Mouse (Mus musculus): ENCODE data around the gene Cfap61. TPM values are rescaled to one million over a fixed set of nuclear protein-coding genes. Genes with fewer than 3 reads are reported as not detected.

Cfap61 gene
- polyA plus RNA-seq, 1 experiment from 2014 or later: 0.24 TPM

DNA sequence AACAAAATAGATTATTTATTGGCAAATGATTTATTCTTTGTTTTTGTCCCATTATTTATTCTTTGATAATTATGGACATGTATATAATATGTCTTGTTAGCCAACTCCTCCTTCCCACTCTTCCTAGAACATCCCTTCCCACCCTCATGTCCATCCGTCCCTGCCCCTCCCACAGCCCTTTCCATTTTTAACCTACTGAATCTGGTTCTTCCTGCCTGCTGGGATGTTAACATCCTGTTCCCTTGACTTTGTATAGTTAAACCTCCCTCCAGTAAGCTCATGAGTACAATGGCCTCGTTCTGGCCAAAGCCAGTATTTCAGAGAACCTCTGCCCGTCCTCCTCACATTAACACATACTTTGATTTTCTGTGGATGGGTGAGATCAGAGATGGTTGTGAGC, 6.8 kb downstream of the Cfap61 start:
- H3K4me3 ChIP-seq (ENCODE audit: low read depth, low read length): no peak overlapping the region
- WGBS: 69% methylated on average over 3 of the region's 3 CpGs
- H3K9me3 ChIP-seq (ENCODE audit: control insufficient read depth, low read length): no peaks in the 10 kb centered on the region
- H3K27ac ChIP-seq (ENCODE audit: low read depth): no peak overlapping the region
- H3K4me2 ChIP-seq (ENCODE audit: low read length): no peak overlapping the region
- DNase-seq (ENCODE audit: low spot score): no peak
- no peaks in the 10 kb centered on the region for H3K36me3 ChIP-seq (ENCODE audit: control insufficient read depth, insufficient read depth, low read length)
- H3K9ac ChIP-seq (ENCODE audit: low read length): no peak overlapping the region
- no peak for ATAC-seq (replicated peaks; ENCODE audit: low FRiP score, low TSS enrichment, low read depth)
- no peaks in the 10 kb centered on the region for H3K27me3 ChIP-seq (replicated peaks; ENCODE audit: control insufficient read depth, insufficient read depth, low read length)
- H3K4me1 ChIP-seq (replicated peaks; ENCODE audit: control insufficient read depth, insufficient read depth, low read length): no peaks in the 10 kb centered on the region

DNA sequence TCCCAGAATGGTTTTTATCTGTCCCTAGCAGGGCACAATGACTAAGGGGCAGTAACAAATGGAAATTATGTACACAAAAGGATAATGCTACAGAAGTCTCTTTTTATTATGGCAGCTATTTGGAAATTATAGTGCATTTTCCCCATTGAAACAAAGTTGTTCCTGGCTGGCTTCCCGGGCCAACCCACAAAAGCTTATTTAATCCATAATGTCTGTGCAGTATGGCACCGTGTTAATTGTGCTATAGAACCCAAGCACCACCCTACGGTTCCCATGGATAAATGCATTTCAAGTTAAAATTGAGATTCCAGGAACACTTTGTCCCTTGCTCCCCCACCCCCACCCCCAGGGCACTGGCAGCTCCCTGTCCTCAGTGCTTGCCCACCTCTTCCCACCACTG, 9.7 kb downstream of the Cfap61 start:
- DNase-seq (ENCODE audit: low spot score): no peak
- Histone ChIP-seq H3K27ac (ENCODE audit: low read depth) (no peak overlapping the region), H3K4me1 (replicated peaks; ENCODE audit: control insufficient read depth, insufficient read depth, low read length) (no peaks in the 10 kb centered on the region), H3K27me3 (replicated peaks; ENCODE audit: control insufficient read depth, insufficient read depth, low read length) (no peaks in the 10 kb centered on the region), H3K36me3 (ENCODE audit: control insufficient read depth, insufficient read depth, low read length) (no peaks in the 10 kb centered on the region), H3K4me2 (ENCODE audit: low read length) (no peak overlapping the region), H3K9ac (ENCODE audit: low read length) (no peak overlapping the region), H3K4me3 (ENCODE audit: low read depth, low read length) (no peak overlapping the region), H3K9me3 (ENCODE audit: control insufficient read depth, low read length) (no peaks in the 10 kb centered on the region)
- WGBS: 91% methylated on average over 3 of the region's 3 CpGs
- no peak for ATAC-seq (replicated peaks; ENCODE audit: low FRiP score, low TSS enrichment, low read depth)

GRCm38 (mm10) chr2:145948402-145948954, 13.9 kb downstream of the Cfap61 start:
- Histone ChIP-seq H3K4me1 (replicated peaks; ENCODE audit: control insufficient read depth, insufficient read depth, low read length) (no peaks in the 10 kb centered on the region), H3K27ac (ENCODE audit: low read depth) (no peak overlapping the region), H3K9ac (ENCODE audit: low read length) (no peak overlapping the region), H3K4me3 (ENCODE audit: low read depth, low read length) (no peak overlapping the region), H3K9me3 (ENCODE audit: control insufficient read depth, low read length) (no peaks in the 10 kb centered on the region), H3K27me3 (replicated peaks; ENCODE audit: control insufficient read depth, insufficient read depth, low read length) (no peaks in the 10 kb centered on the region), H3K36me3 (ENCODE audit: control insufficient read depth, insufficient read depth, low read length) (no peaks in the 10 kb centered on the region), H3K4me2 (ENCODE audit: low read length) (no peak overlapping the region)
- no peak for DNase-seq (ENCODE audit: low spot score)
- ATAC-seq (replicated peaks; ENCODE audit: low FRiP score, low TSS enrichment, low read depth): no peak
- WGBS: 61% methylated on average over 7 of the region's 7 CpGs

GRCm38 (mm10) chr2:145949475-145950068, 15.0 kb downstream of the Cfap61 start:
- ATAC-seq (replicated peaks; ENCODE audit: low FRiP score, low TSS enrichment, low read depth) (no peak), DNase-seq (ENCODE audit: low spot score) (no peak)
- Histone ChIP-seq H3K36me3 (ENCODE audit: control insufficient read depth, insufficient read depth, low read length) (no peaks in the 10 kb centered on the region), H3K4me2 (ENCODE audit: low read length) (no peak overlapping the region), H3K4me3 (ENCODE audit: low read depth, low read length) (no peak overlapping the region), H3K27ac (ENCODE audit: low read depth) (no peak overlapping the region), H3K9ac (ENCODE audit: low read length) (no peak overlapping the region), H3K9me3 (ENCODE audit: control insufficient read depth, low read length) (no peaks in the 10 kb centered on the region), H3K4me1 (replicated peaks; ENCODE audit: control insufficient read depth, insufficient read depth, low read length) (no peaks in the 10 kb centered on the region), H3K27me3 (replicated peaks; ENCODE audit: control insufficient read depth, insufficient read depth, low read length) (no peaks in the 10 kb centered on the region)
- WGBS: 32% methylated on average over 11 of the region's 11 CpGs

- Histone ChIP-seq H3K4me3 (ENCODE audit: low read depth, low read length) (no peak overlapping the region), H3K9me3 (ENCODE audit: control insufficient read depth, low read length) (no peaks in the 10 kb centered on the region), H3K27me3 (replicated peaks; ENCODE audit: control insufficient read depth, insufficient read depth, low read length) (no peaks in the 10 kb centered on the region), H3K4me1 (replicated peaks; ENCODE audit: control insufficient read depth, insufficient read depth, low read length) (no peaks in the 10 kb centered on the region), H3K9ac (ENCODE audit: low read length) (no peak overlapping the region), H3K4me2 (ENCODE audit: low read length) (no peak overlapping the region), H3K27ac (ENCODE audit: low read depth) (no peak overlapping the region), H3K36me3 (ENCODE audit: control insufficient read depth, insufficient read depth, low read length) (no peaks in the 10 kb centered on the region)
- ATAC-seq (replicated peaks; ENCODE audit: low FRiP score, low TSS enrichment, low read depth): no peak
- no peak for DNase-seq (ENCODE audit: low spot score)
- 25% methylated on average over 10 of the region's 10 CpGs for WGBS
These were observed 15.7 kb downstream of the Cfap61 start for GRCm38 (mm10) chr2:145950239-145950638.

- Histone ChIP-seq H3K4me3 (ENCODE audit: low read depth, low read length) (no peak overlapping the region), H3K9me3 (ENCODE audit: control insufficient read depth, low read length) (no peaks in the 10 kb centered on the region), H3K9ac (ENCODE audit: low read length) (no peak overlapping the region), H3K4me1 (replicated peaks; ENCODE audit: control insufficient read depth, insufficient read depth, low read length) (no peaks in the 10 kb centered on the region), H3K27me3 (replicated peaks; ENCODE audit: control insufficient read depth, insufficient read depth, low read length) (no peaks in the 10 kb centered on the region), H3K27ac (ENCODE audit: low read depth) (no peak overlapping the region), H3K36me3 (ENCODE audit: control insufficient read depth, insufficient read depth, low read length) (no peaks in the 10 kb centered on the region), H3K4me2 (ENCODE audit: low read length) (no peak overlapping the region)
- DNase-seq (ENCODE audit: low spot score) (no peak), ATAC-seq (replicated peaks; ENCODE audit: low FRiP score, low TSS enrichment, low read depth) (no peak)
- WGBS: 51% methylated on average over 5 of the region's 5 CpGs
These were observed 18.1 kb downstream of the Cfap61 start for GRCm38 (mm10) chr2:145952726-145953125.

- Histone ChIP-seq H3K27ac (ENCODE audit: low read depth) (no peak overlapping the region), H3K4me2 (ENCODE audit: low read length) (no peak overlapping the region), H3K9me3 (ENCODE audit: control insufficient read depth, low read length) (no peaks in the 10 kb centered on the region), H3K4me1 (replicated peaks; ENCODE audit: control insufficient read depth, insufficient read depth, low read length) (no peaks in the 10 kb centered on the region), H3K4me3 (ENCODE audit: low read depth, low read length) (no peak overlapping the region), H3K9ac (ENCODE audit: low read length) (no peak overlapping the region), H3K27me3 (replicated peaks; ENCODE audit: control insufficient read depth, insufficient read depth, low read length) (no peaks in the 10 kb centered on the region), H3K36me3 (ENCODE audit: control insufficient read depth, insufficient read depth, low read length) (no peaks in the 10 kb centered on the region)
- ATAC-seq (replicated peaks; ENCODE audit: low FRiP score, low TSS enrichment, low read depth) (no peak), DNase-seq (ENCODE audit: low spot score) (no peak)
- WGBS: 81% methylated on average over 10 of the region's 10 CpGs
These were observed 21.3 kb downstream of the Cfap61 start for GRCm38 (mm10) chr2:145955844-145956243.

DNA sequence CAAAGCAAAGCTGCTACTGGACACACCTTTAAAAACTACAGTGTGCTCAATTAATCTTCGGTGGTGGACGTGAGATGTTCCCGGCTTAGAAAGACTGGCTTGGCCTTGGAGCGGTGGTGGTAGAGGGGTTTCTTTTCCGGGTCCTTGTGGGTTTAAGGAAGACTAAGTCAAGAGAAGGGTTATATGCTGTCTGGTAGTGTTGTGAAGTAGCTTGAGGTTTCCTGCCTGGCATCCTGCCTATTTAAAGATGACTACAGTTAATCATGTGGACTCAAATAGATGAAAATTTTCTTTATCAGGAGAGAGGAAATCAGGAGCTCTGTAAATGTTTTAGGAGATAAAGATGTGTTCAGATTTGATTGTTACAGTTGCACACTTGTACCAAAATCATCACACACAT, 21.7 kb downstream of the Cfap61 start:
- DNase-seq (ENCODE audit: low spot score): no peak
- Histone ChIP-seq H3K9me3 (ENCODE audit: control insufficient read depth, low read length) (no peaks in the 10 kb centered on the region), H3K27me3 (replicated peaks; ENCODE audit: control insufficient read depth, insufficient read depth, low read length) (no peaks in the 10 kb centered on the region), H3K9ac (ENCODE audit: low read length) (no peak overlapping the region), H3K36me3 (ENCODE audit: control insufficient read depth, insufficient read depth, low read length) (no peaks in the 10 kb centered on the region), H3K4me1 (replicated peaks; ENCODE audit: control insufficient read depth, insufficient read depth, low read length) (no peaks in the 10 kb centered on the region), H3K4me3 (ENCODE audit: low read depth, low read length) (no peak overlapping the region), H3K27ac (ENCODE audit: low read depth) (no peak overlapping the region), H3K4me2 (ENCODE audit: low read length) (no peak overlapping the region)
- ATAC-seq (replicated peaks; ENCODE audit: low FRiP score, low TSS enrichment, low read depth): no peak
- 78% methylated on average over 5 of the region's 5 CpGs for WGBS

- no peaks in the 10 kb centered on the region for H3K27me3 ChIP-seq (replicated peaks; ENCODE audit: control insufficient read depth, insufficient read depth, low read length)
- no peaks in the 10 kb centered on the region for H3K4me1 ChIP-seq (replicated peaks; ENCODE audit: control insufficient read depth, insufficient read depth, low read length)
- no peaks in the 10 kb centered on the region for H3K36me3 ChIP-seq (ENCODE audit: control insufficient read depth, insufficient read depth, low read length)
- no peak overlapping the region for H3K4me3 ChIP-seq (ENCODE audit: low read depth, low read length)
- no peak overlapping the region for H3K4me2 ChIP-seq (ENCODE audit: low read length)
- ATAC-seq (replicated peaks; ENCODE audit: low FRiP score, low TSS enrichment, low read depth) (0 out of 2 replicates have a peak, but pooled peaks have one; percentile 43), DNase-seq (ENCODE audit: low spot score) (no peak)
- 12% methylated on average over 4 of the region's 4 CpGs for WGBS
- no peak overlapping the region for H3K27ac ChIP-seq (ENCODE audit: low read depth)
- no peaks in the 10 kb centered on the region for H3K9me3 ChIP-seq (ENCODE audit: control insufficient read depth, low read length)
- H3K9ac ChIP-seq (ENCODE audit: low read length): no peak overlapping the region
These were observed 22.9 kb downstream of the Cfap61 start for GRCm38 (mm10) chr2:145957450-145957849.

Data from intestine, embryonic 14.5 days (tissue).